Mouse (Mus musculus) liver, embryonic 13.5 days (tissue): ENCODE results near the gene Gm14408. TPM values are rescaled to one million over a fixed set of nuclear protein-coding genes. Genes with fewer than 3 reads are reported as not detected.
"Not testable (repeated sequence)": the region's sequence is repeated elsewhere in the genome, so short reads cannot be mapped to it uniquely, and the experiment has no call there.

Source experiments
- ATAC-seq: fragments of 200-750 bp; cut with Nextera tagmentation; 2 replicates; pipeline ENCODE4 v1.8.0; 2017; ENCODE audit warnings: low read depth, mild to moderate bottlenecking, moderate number of reproducible peaks, moderate library complexity
- DNase-seq: peaks from one replicate; pipeline ENCODE4 v3.0.0; 2022
- H3K27ac ChIP-seq: fragments of 300-500 bp; sonication (generic); 2 replicates; pipeline ENCODE4 v1.5.1; 2015; ENCODE audit warnings: moderate library complexity, mild to moderate bottlenecking, inconsistent platforms
- H3K27me3 ChIP-seq: fragments of 300-500 bp; sonication (generic); 2 replicates; pipeline ENCODE4 v1.6.1; 2015; ENCODE audit warnings: mild to moderate bottlenecking, inconsistent platforms
- H3K36me3 ChIP-seq: fragments of 300-500 bp; sonication (generic); 2 replicates; pipeline ENCODE4 v1.6.1; 2015; ENCODE audit warnings: mild to moderate bottlenecking, inconsistent platforms
- H3K4me1 ChIP-seq: fragments of 300-500 bp; sonication (generic); replicated peaks from 2 replicates; pipeline ENCODE4 v1.6.1; 2015; ENCODE audit warnings: inconsistent platforms
- H3K4me2 ChIP-seq: fragments of 300-500 bp; sonication (generic); 2 replicates; pipeline ENCODE4 v1.6.1; 2015; ENCODE audit warnings: inconsistent platforms, mild to moderate bottlenecking, moderate library complexity
- H3K4me3 ChIP-seq: fragments of 300-500 bp; sonication (generic); replicated peaks from 2 replicates; pipeline ENCODE4 v1.5.1; 2015; ENCODE audit warnings: mild to moderate bottlenecking, inconsistent platforms
- H3K9ac ChIP-seq: fragments of 300-500 bp; sonication (generic); 2 replicates; pipeline ENCODE4 v1.6.1; 2015; ENCODE audit warnings: mild to moderate bottlenecking, inconsistent platforms
- H3K9me3 ChIP-seq: fragments of 300-500 bp; sonication (generic); replicated peaks from 2 replicates; pipeline ENCODE4 v1.6.1; 2016; ENCODE audit warnings: inconsistent platforms
- WGBS: fragments of 180-500 bp; shearing (Covaris S2); methylation state at CpG from one replicate; pipeline ENCODE4 v1.1.7; 2015; ENCODE audit not compliant: insufficient replicate concordance; 5-methylcytosine and 5-hydroxymethylcytosine counted together
- polyA plus RNA-seq: library from polyadenylated mRNA; unstranded; fragments of >200 nt; fragmentation: Nextera tagmentation; extraction: Ambion mirVana; gene quantifications from 2 replicates; pipeline ENCODE4 v1.2.1, GENCODE M21; 2015

The Gm14408 gene
- not detected in 2 replicates for polyA plus RNA-seq

DNA sequence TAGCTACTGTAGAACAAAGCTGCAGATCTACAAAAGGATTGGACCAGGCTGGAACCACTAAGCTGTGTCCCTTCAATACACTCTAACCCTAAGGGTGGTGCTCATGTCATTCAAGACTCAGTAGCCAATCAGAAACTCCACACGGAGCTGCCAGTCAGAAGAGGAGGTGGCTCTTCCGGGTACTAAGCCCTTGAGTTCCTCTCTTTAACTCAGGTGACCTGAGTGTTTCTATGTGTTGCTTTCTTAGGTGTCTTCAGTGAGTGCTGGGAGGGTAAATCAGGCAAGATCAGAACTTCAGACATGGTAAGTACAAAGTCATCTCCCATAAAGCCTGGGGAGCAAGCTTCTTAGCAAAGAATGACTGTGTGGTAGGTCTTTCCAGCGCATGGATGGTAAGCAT is at the start of gene Gm14408:
Gene Gm14408, plus strand, starts transcription at position 301 of the 400 bp plus-strand sequence.
- not testable (repeated sequence) for ATAC-seq, H3K4me2 ChIP-seq, H3K27me3 ChIP-seq, H3K9me3 ChIP-seq, H3K36me3 ChIP-seq, H3K27ac ChIP-seq, H3K4me1 ChIP-seq, DNase-seq, H3K4me3 ChIP-seq, H3K9ac ChIP-seq
- WGBS = 55% methylated on average over 1 of the region's 3 CpGs

DNA sequence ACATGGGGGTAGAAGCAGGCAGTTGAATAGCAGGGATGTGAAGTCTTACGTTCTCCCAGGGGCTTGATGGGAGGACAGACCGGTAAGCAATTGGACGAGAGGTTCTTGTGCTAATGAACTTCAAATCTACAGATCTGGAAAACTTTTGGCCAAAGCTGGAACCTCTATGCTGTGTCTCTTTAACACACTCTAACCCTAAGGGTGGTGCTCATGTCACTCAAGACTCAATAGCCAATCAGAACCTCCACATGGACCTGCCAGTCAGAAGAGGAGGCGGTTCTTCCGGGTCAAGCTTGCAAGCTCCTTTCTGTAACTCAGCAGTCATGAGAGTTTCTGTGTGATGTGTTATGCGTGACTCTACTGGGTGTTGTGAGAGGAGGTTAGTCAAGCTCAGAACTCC is 32.6 kb upstream of the Gm14408 start, which contains the start of gene Gm14295:
Gene Gm14295, plus strand, starts transcription at position 301 of the 400 bp plus-strand sequence.
- not testable (repeated sequence) for H3K4me1 ChIP-seq, H3K27me3 ChIP-seq, H3K9me3 ChIP-seq, DNase-seq, H3K36me3 ChIP-seq, ATAC-seq, H3K27ac ChIP-seq
- peak within 1 kb of the TSS; percentile 58 for H3K4me3 ChIP-seq
- WGBS = no CpG with 5 or more reads among the region's 6 CpGs
- peak within 1 kb of the TSS; percentile 55 for H3K4me2 ChIP-seq
- peak within 1 kb of the TSS; percentile 59 for H3K9ac ChIP-seq

DNA sequence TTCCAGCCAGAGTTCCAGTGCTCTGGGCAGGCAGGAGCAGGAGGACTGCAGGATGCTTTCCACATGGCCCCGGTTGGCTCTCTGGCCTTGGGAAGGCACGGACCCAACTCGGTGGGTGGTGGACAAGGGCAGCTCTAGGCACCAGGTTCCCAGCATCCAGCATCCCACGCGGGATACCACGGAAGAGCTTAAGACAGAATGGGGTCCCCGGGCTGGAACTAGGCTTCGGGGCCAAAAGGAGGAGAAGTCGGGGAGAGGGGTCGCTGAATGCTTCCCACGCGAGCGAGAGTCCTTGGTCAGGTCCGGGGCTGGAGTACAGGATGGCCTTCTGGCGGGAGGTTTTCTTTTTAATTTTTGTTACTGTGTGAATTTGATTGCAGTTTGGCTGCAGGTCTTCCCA is 32.2 kb upstream of the Gm14408 start:
- H3K27me3 ChIP-seq, H3K4me1 ChIP-seq, H3K27ac ChIP-seq, ATAC-seq, H3K36me3 ChIP-seq, H3K9me3 ChIP-seq, DNase-seq: not testable (repeated sequence)
- H3K4me3 ChIP-seq = peak overlapping the region; percentile 58
- H3K9ac ChIP-seq = peak overlapping the region; percentile 59
- H3K4me2 ChIP-seq = peak overlapping the region; percentile 55
- 7% methylated on average over 13 of the region's 15 CpGs for WGBS

Other genes starting within 250 kb of the Gm14408 start
- 4.3 and 4.4 TPM in 2 replicates for gene Gm14308, start 194.8 kb upstream of the Gm14408 start, polyA plus RNA-seq
- gene Zfp973, start 160.6 kb upstream of the Gm14408 start, polyA plus RNA-seq = 2.7 and 3.0 TPM in 2 replicates
- 6.0 and 7.0 TPM in 2 replicates for gene Gm14305, start 122.8 kb upstream of the Gm14408 start, polyA plus RNA-seq
- 3.7 and 4.2 TPM in 2 replicates for gene Gm14295, start 32.5 kb upstream of the Gm14408 start, polyA plus RNA-seq
- 2.2 and 4.3 TPM in 2 replicates for gene Gm14296, start 96.7 kb downstream of the Gm14408 start, polyA plus RNA-seq
- gene Gm14419, start 169.8 kb downstream of the Gm14408 start, polyA plus RNA-seq = 2.6 and 2.7 TPM in 2 replicates
- not detected in 2 replicates for gene Gm14401, start 243.2 kb downstream of the Gm14408 start, polyA plus RNA-seq